Mouse (Mus musculus) CH12.LX (cell line): ENCODE measurements around the gene Scaf1.

Experiments
- CTCF ChIP-seq, 2 experiments: IDR thresholded peaks in 1 of 2; conservative IDR thresholded peaks in 1 of 2; 2 replicates each; pipeline ENCODE4 v1.5.1; 2011 to 2012; ENCODE audit warnings: low read depth in 2 of 2, low read length in 2 of 2, improper control_type of control experiment in 1 of 2, inconsistent platforms in 1 of 2, mild to moderate bottlenecking in 1 of 2, moderate library complexity in 1 of 2
- EP300 ChIP-seq: IDR thresholded peaks from 2 replicates; pipeline ENCODE4 v1.6.1; 2011; ENCODE audit warnings: low read length, improper control_type of control experiment
- ZKSCAN1 ChIP-seq: IDR thresholded peaks from 2 replicates; pipeline ENCODE4 v1.6.1; 2012; ENCODE audit warnings: low read depth, inconsistent platforms, low read length, improper control_type of control experiment, borderline replicate concordance
- ZNF384 ChIP-seq: IDR thresholded peaks from 2 replicates; pipeline ENCODE4 v1.6.1; 2012; ENCODE audit warnings: low read depth, low read length, improper control_type of control experiment, inconsistent platforms

DNA sequence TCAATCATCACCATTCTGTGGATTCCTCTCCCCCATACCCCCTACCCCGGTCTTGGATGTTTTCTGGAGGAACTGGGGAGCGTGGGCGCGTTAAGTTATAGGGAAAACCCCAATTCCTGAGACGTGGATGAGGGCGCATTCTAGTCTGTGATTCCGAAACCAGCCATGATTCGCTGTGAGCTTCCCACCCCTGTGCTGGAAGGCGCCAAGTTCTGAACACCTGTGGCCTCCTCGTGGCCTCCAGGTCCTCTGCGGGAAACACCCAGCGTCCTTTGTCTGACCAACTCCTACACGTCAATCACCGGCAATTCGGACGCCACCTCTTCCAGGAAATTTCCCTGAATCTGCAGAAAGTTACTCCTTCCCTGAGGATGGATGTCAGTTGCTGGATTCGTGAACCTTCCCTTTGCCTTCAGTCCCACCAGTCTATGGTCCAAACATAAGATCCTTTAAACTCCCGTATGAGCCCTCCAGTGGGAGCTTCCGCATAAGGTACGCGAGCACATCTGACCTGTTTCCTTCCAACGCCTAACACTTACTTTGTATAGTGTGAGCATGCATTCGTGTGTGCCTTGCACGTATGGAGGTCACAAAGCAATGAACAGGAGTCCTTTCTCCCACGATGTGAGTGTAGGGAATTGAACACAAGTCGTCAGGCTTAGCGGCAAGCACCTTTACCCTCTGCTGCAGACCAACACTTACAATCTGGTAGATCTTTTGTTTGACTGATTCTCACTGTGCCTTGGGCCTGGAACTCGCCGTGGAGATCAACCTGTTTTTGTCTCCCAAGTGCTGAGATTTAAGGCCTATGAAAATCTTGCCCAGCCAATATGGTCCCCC is 29.1 kb downstream of the Scaf1 start:
- TF ChIP-seq ZNF384 (no peak), CTCF (conservative IDR thresholded peaks at IDR 0.05 in 1 of 2, IDR thresholded peaks at IDR 0.05 in 1 of 2; ENCODE audit: low read depth in 2 of 2, low read length in 2 of 2) (no peak), EP300 (no peak), ZKSCAN1 (no peak)
